Mouse (Mus musculus) Patski (cell line): ENCODE data around the gene Gpr35. TPM values are rescaled to one million over a fixed set of nuclear protein-coding genes. Genes with fewer than 3 reads are reported as not detected.
"Not testable (repeated sequence)": the region's sequence is repeated elsewhere in the genome, so short reads cannot be mapped to it uniquely, and the experiment has no call there.

Experiments used
- ATAC-seq: fragments of 100-300 bp; one replicate; pipeline ENCODE4 v1.8.0; 2021
- CTCF ChIA-PET: fragments of 350-600 bp; sonication (Branson Sonifier 250); formaldehyde crosslinking; loops from one replicate; lab custom pipeline; 2022; ENCODE audit warnings: inconsistent platforms; lab: Charles Lee
- POLR2A ChIA-PET: fragments of 350-600 bp; sonication (Branson Sonifier 250); formaldehyde crosslinking; loops from one replicate; lab custom pipeline; 2022; ENCODE audit warnings: antibody characterized with exemption, inconsistent platforms; lab: Charles Lee
- DNase-seq: peaks from one replicate; pipeline ENCODE4 v3.0.0-alpha.2; 2011; ENCODE audit warnings: low read depth, low spot score
- H3K27me3 ChIP-seq: fragments of 371-371 bp; one replicate; pipeline ENCODE4 v1.5.1; 2021
- CTCF ChIP-seq: fragments of 100-300 bp; IDR thresholded peaks from one replicate; pipeline ENCODE4 v1.5.1; 2021
- in situ Hi-C: fragments of 300-500 bp; cut with MboI; formaldehyde crosslinking; loops from 3 replicates; pipeline ENCODE4 v1.11.1; 2018; ENCODE audit warnings: low pct_unique_long_range_greater_than_20kb, mixed read lengths
- polyA plus RNA-seq: library from polyadenylated mRNA; unstranded; gene quantifications from one replicate; pipeline ENCODE4 v1.2.3, GENCODE M21; 2021

The Gpr35 gene
- polyA plus RNA-seq, 1 experiment from 2014 or later, result not detected

DNA sequence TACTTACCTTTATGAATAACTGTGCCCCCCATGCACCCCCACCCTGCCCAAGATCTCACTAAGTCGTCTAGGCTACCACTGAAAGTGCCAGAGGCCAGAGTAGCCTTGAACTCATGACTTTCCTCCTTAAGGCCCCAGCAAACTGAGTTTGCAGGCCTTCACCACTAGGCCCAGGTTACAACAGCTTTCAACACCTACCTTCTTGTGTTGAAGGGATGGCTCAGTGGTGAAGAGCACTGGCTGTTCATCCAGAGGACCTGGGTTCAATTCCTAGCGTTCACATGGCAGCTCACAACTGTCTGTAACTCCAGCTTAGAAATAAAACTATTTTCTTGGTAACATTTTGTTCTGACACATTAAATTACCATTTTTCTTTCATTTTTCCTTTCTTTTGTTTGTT, 3.0 kb downstream of the Gpr35 start:
- ATAC-seq (no peak), DNase-seq (no peak)
- peaks cover 5% of the 10 kb centered on the region for H3K27me3 ChIP-seq
- POLR2A ChIA-PET, result no interaction called here
- in situ Hi-C loops, result no loop called here
- no peak for TF ChIP-seq CTCF
- CTCF ChIA-PET, result interaction anchor here (1.3 kb wide), 1 partner anchor 11 kb away, joined by 3 read pairs; no protein-coding TSS in a partner anchor

DNA sequence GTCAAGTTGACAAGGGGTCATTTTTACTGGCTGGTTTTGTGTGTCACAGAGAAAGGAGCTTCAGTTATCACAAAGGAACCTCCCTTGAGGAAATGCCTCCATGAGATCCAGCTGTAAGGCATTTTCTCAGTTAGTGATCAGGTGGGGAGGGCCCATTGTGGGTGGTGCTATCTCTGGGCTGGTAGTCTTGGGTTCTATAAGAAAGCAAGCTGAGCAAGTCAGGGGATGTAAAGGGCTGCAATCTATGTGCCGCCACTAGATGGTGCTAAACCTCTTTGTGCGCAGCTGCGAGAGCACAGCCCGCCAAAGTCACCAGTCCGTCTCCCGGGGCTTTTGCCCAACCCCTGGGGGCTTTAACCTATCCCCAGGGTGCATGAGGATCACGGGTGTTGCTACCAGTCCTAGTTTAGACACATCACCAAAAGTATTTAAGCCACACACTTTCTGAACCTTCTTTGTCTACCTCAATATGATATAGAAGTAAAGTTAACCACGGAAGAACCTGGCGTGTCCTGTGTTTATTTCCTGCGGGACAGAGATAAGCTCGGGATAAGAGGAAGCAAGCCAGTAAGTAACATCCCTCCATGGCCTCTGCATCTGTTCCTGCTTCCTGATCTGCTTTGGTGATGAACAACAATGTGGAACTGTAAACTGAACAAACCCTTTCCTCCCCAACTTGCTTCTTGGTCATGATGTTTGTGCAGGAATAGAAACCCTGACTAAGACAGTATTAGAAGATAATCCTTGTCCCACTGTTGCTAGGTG, 6.1 kb downstream of the Gpr35 start:
- DNase-seq, ATAC-seq, in situ Hi-C loops, POLR2A ChIA-PET: not testable (repeated sequence)
- peaks cover 10% of the 10 kb centered on the region for H3K27me3 ChIP-seq
- TF ChIP-seq CTCF, result peak; percentile 84
- CTCF ChIA-PET, result interaction anchor here (1.5 kb wide), 1 partner anchor 53 kb away, joined by 4 read pairs; no protein-coding TSS in a partner anchor

DNA sequence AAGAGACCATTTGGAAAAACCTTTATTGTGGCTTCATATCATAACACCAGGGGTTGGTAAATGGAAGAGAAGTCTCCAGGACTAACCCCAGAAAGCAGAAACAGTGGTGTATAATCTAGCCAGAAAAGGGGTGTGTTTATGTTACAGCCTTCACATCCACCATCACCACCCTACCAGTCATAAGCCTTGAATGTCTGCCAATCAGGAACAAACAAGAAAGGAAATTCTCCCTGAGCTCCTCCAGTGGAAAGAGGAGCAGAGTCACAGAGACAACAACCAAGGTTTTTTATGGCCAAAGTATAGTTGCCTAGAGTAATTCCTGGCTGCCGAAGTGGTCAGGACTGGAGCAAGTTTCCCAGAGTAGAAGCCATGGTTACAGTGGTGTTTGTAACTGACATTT, 8.3 kb downstream of the Gpr35 start:
- TF ChIP-seq CTCF, result no peak
- ATAC-seq, result no peak
- in situ Hi-C loops, result no loop called here
- DNase-seq, result no peak
- ChIA-PET CTCF (no interaction called here), POLR2A (no interaction called here)
- peaks cover 17% of the 10 kb centered on the region for H3K27me3 ChIP-seq

DNA sequence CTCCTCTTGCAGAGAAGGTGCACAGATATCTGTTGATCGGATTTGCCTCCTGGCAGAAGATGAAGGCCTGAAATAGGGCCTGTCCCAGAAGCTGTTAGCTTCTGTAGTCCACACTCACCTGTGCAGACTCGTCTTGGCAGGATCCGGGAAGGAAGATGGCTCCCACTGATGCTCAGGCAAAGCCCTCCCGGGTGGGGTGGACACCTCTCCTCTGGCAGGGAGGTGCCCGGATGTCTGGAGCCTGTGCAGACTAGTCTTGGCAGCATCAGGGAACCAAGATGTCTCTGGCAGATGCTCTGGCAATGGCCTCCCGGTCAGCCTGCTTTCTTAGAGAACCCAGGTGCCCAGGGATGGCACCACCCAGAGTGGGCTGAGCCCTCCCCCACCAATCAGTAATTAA, 20.1 kb downstream of the Gpr35 start:
- POLR2A ChIA-PET, H3K27me3 ChIP-seq, ATAC-seq, in situ Hi-C loops, DNase-seq, CTCF ChIA-PET: not testable (repeated sequence)

DNA sequence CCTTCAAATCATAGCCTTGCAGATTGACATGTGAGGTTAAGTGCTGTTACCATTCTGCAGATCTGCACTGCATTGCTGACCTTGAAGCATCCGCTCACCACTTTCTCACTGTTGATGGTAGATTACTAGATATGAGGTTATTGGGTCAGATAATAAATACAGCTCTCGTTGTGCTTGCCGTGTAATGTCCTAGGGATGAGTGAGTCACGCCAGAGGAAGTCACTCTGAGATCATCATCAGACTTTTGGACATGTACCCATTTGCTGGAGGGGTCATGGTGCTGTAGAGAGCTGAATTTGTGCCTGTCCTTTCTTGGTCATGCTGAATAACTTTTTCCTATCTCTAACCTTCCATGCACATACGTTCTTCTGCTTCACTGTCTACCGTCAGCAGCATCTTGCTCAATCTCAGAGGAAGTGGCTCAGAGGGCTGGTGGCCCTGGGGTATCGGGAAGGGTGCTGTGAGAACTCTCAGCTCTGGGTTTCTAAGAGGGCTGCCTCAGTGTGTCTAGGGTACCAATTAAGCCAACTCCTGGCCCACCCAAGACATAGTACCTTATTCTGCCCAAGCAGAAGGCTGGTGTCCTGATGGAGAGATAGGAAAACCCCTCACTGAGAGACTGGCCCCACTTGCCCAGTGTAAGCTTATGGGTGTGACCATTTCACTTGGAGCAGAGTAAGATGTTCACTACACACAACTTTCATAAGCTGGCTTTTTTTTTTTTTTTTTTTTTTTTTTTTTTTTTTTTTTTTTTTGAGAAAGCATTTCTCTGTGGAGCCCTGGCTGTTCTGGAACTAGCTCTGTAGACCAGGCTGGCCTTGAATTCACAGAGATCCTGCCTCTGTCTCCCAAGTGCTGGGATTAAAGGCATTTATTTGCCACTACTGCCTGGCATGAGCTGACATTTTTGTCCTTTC, 21.5 kb downstream of the Gpr35 start:
- no peaks in the 10 kb centered on the region for H3K27me3 ChIP-seq
- CTCF ChIA-PET, result no interaction called here

DNA sequence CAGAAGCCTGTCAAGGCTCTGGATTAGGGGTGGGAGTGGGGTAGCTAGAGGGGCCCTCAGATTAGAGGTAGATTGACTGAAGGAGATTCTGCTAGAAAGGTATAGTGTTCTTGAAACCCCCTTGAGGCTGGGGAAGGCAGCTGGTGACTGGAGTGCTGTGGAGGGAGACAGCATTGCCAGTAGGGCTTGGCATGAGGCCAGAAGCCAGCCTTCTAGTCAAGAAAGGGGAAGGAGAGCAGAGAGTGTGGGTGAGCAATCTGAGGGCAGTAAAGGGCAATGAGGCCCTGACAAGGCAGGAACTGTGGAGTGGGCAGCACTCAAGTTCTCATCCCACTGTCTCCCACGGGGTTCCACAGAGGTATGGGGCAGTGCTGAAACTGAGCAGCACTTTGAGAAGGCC, 22.2 kb downstream of the Gpr35 start:
- ChIA-PET POLR2A (no interaction called here), CTCF (no interaction called here)
- TF ChIP-seq CTCF, result no peak
- ATAC-seq, result peak; percentile 35
- H3K27me3 ChIP-seq, result no peaks in the 10 kb centered on the region
- in situ Hi-C loops, result no loop called here
- no peak for DNase-seq

More for the DNA sequence above, 21.5 kb downstream of the Gpr35 start:
- in situ Hi-C loops, result no loop called here
- POLR2A ChIA-PET, result no interaction called here
- ATAC-seq (no peak), DNase-seq (no peak)
- TF ChIP-seq CTCF, result no peak

DNA sequence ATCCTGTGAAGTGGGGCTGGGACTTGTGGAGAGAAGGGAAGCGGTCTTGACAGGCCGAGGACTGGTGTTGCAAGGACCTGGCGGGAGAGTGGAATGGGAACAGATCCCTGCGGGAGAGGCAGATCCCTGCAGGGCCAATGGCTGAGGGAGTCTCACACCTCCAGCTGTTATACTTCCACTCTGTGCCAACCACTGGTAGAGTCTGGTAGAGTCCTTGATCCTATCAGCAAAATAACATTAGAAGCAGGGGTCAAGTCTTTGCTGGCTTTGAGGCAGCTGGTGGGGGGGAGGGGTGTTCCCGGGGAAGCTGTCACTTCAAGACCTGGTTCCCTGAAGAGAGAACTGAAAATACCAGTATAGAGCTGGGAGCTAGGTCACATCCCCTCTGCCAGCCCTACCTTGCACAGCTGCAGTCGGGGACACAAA, 25.5 kb downstream of the Gpr35 start:
- POLR2A ChIA-PET, result no interaction called here
- DNase-seq (no peak), ATAC-seq (no peak)
- TF ChIP-seq CTCF, result no peak
- in situ Hi-C loops, result no loop called here
- CTCF ChIA-PET, result no interaction called here
- H3K27me3 ChIP-seq, result no peaks in the 10 kb centered on the region

DNA sequence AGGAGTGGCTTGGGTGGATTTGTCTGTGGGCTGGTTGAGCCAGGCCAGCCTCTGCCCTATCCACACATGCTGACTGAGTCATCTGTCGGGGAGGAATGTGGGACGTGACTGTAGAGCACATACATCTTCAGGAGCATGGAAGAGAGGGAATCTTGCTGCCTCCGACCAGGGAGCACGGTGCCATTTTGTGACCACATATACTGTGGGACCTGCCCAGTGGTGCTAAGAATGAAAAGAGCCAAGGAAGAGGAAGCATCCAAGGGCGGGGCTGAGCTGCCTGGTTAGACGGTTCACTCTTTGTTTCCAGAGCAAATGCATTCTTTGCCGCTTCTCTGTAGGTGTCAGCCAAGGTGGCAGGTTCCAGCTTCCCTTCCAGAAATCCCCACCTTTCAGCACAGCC, 28.0 kb downstream of the Gpr35 start:
- ChIA-PET POLR2A (no interaction called here), CTCF (no interaction called here)
- in situ Hi-C loops, result no loop called here
- TF ChIP-seq CTCF, result no peak
- ATAC-seq, result no peak
- H3K27me3 ChIP-seq, result peaks cover 8% of the 10 kb centered on the region
- no peak for DNase-seq

DNA sequence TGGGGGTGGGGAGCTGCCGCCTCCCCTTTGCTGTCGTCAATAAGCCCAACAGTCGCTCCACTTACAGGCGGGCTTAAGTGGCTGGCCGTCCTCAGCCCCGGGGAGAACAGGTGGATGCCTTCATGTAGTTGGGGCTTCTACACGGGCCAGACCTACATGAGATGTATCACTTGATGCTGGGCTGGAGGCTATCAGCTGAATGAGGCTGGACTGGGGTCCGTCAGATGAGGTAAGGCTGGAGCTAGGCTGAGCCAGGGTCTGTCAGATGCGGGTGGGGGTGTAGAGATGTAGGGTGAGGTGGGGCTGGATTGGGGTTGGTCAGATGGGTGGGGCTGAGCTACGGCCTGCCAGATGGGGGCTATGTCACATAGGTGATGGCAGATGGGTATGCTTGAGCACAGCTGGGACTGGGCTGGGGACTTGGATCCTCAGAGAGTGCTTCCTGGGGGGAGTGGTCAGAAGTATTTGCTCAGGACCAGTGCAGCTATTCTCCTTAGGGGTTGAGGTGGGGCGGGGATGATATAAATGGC, 28.5 kb downstream of the Gpr35 start:
- ChIA-PET CTCF (no interaction called here), POLR2A (interaction anchor here (0.5 kb wide), 1 partner anchor 265 kb away, joined by 5 read pairs; no protein-coding TSS in a partner anchor)
- ATAC-seq (no peak), DNase-seq (no peak)
- in situ Hi-C loops, result no loop called here
- TF ChIP-seq CTCF, result no peak
- peaks cover 13% of the 10 kb centered on the region for H3K27me3 ChIP-seq

DNA sequence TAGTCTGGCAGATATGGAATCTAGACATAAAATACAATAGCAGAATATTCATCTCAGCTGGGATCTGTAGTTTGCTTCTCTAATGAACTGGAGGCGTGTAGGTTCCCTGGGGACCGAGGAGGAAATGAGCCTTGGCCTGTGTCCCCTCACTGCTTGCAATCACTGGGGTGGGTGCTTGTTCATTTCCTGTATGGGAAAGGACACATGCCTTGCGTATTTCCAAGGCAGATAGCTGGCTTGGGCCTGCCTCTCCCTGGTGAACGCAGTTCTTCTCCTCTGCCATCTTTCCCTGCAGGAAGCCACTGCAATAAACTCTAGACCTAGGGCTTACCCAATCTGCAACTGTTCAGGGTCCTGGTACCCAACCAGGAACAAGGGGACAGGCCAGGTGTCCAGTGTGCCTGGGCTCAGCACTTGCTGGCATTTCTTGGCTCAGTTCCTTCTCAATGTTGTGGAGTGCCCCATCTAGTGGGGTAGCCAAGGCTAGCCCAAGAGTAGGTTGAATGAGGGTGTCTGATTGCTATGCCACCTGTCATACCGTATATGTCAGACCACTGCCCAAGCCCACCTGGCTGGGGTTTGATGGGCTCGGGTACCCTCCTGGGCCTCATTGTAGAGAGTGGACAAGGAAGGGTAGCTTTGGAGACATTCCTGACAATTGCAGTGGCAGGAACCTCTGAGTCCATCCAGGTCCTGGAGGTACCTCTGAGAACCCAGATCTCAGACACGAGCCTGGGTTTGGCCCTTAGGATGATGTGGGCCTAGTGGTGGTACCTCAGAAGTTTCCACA, 30.6 kb downstream of the Gpr35 start:
- DNase-seq (no peak), ATAC-seq (no peak)
- TF ChIP-seq CTCF, result no peak
- peaks cover 17% of the 10 kb centered on the region for H3K27me3 ChIP-seq
- CTCF ChIA-PET, result no interaction called here
- POLR2A ChIA-PET, result interaction anchor here (0.7 kb wide), 1 partner anchor 18 kb away, joined by 7 read pairs; no protein-coding TSS in a partner anchor
- in situ Hi-C loops, result no loop called here
